Mouse (Mus musculus) lung, postnatal 0 days (tissue): ENCODE results near the gene Rbpj.

Experiments
- CTCF ChIP-seq: IDR thresholded peaks from 2 replicates; pipeline ENCODE4 v1.5.1; 2016; ENCODE audit warnings: antibody characterized with exemption, mild to moderate bottlenecking
- EP300 ChIP-seq: IDR thresholded peaks from 2 replicates; pipeline ENCODE4 v1.6.1; 2016; ENCODE audit warnings: antibody characterized with exemption, mild to moderate bottlenecking, control low read depth

DNA sequence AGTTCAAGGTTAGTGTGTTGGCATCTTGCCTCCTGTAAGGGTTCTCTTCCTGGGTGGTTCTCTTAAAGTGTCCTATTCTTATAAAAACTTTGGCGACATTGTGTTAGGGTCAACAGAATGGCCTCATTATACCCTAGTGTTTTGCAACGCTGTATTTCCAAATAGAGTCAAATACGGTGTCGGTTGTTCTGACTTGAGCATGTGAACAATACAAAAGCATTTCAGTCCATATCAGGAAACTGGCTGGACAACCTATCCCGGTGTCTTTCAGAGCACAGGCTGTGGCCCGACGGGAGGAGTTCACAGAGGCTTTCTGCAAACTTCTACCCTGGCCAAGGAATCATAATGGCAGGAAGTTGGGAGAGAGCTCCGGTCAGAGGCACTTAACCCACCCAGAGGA is 226.1 kb downstream of the Rbpj start:
- no peak for TF ChIP-seq CTCF
- no peak for TF ChIP-seq EP300
